Mouse (Mus musculus): ENCODE measurements around the gene B3gnt2. TPM values are rescaled to one million over a fixed set of nuclear protein-coding genes. Genes with fewer than 3 reads are reported as not detected.

Gene B3gnt2
- polyA plus RNA-seq, 1 experiment from 2014 or later: 2.3 TPM

GRCm38 (mm10) chr11:22719570-22719969 is 141.2 kb downstream of the B3gnt2 start:
- Histone ChIP-seq H3K27ac (replicated peaks) (no peak overlapping the region), H3K9ac (replicated peaks) (no peak overlapping the region), H3K9me3 (no peaks in the 10 kb centered on the region), H3K4me2 (replicated peaks) (no peak overlapping the region), H3K36me3 (no peaks in the 10 kb centered on the region), H3K4me1 (no peaks in the 10 kb centered on the region), H3K4me3 (no peak overlapping the region), H3K27me3 (no peaks in the 10 kb centered on the region)
- 81% methylated on average over 4 of the region's 4 CpGs for WGBS
- ATAC-seq (replicated peaks): no peak

- Histone ChIP-seq H3K27ac (replicated peaks) (no peak overlapping the region), H3K9ac (replicated peaks) (no peak overlapping the region), H3K4me2 (replicated peaks) (no peak overlapping the region), H3K4me3 (no peak overlapping the region), H3K27me3 (no peaks in the 10 kb centered on the region), H3K4me1 (no peaks in the 10 kb centered on the region), H3K9me3 (no peaks in the 10 kb centered on the region), H3K36me3 (no peaks in the 10 kb centered on the region)
- no peak for ATAC-seq (replicated peaks)
- 95% methylated on average over 7 of the region's 7 CpGs for WGBS
Observed at GRCm38 (mm10) chr11:22718036-22718435, 142.7 kb downstream of the B3gnt2 start.

GRCm38 (mm10) chr11:22711327-22711726 is 149.4 kb downstream of the B3gnt2 start:
- Histone ChIP-seq H3K4me3 (no peak overlapping the region), H3K4me1 (no peaks in the 10 kb centered on the region), H3K4me2 (replicated peaks) (no peak overlapping the region), H3K9ac (replicated peaks) (no peak overlapping the region), H3K9me3 (no peaks in the 10 kb centered on the region), H3K27me3 (no peaks in the 10 kb centered on the region), H3K36me3 (no peaks in the 10 kb centered on the region), H3K27ac (replicated peaks) (no peak overlapping the region)
- WGBS: 94% methylated on average over 3 of the region's 3 CpGs
- ATAC-seq (replicated peaks): no peak

- no peaks in the 10 kb centered on the region for H3K36me3 ChIP-seq
- no peak overlapping the region for H3K9ac ChIP-seq (replicated peaks)
- no peaks in the 10 kb centered on the region for H3K9me3 ChIP-seq
- no peaks in the 10 kb centered on the region for H3K27me3 ChIP-seq
- no peak overlapping the region for H3K27ac ChIP-seq (replicated peaks)
- H3K4me1 ChIP-seq: no peaks in the 10 kb centered on the region
- 94% methylated on average over 2 of the region's 2 CpGs for WGBS
- H3K4me2 ChIP-seq (replicated peaks): no peak overlapping the region
- ATAC-seq (replicated peaks): peak; percentile 90
- no peak overlapping the region for H3K4me3 ChIP-seq
Observed at GRCm38 (mm10) chr11:22710596-22710995, 150.2 kb downstream of the B3gnt2 start.

Other genes with a start within 250 kb of the B3gnt2 start
- 5.8 and 6.1 TPM in 2 replicates for gene Zrsr1, start 111.0 kb upstream of the B3gnt2 start, polyA plus RNA-seq (2015; fragmentation: Nextera tagmentation; extraction: Ambion mirVana)
- 3.4 and 3.5 TPM in 2 replicates for gene Gm28048, start 121.1 kb upstream of the B3gnt2 start, polyA plus RNA-seq (2015; fragmentation: Nextera tagmentation; extraction: Ambion mirVana)
- gene Commd1, start 121.4 kb upstream of the B3gnt2 start, polyA plus RNA-seq (2015; fragmentation: Nextera tagmentation; extraction: Ambion mirVana): 235 and 252 TPM in 2 replicates
- gene Cct4, start 129.6 kb upstream of the B3gnt2 start, polyA plus RNA-seq (2015; fragmentation: Nextera tagmentation; extraction: Ambion mirVana): 322 and 335 TPM in 2 replicates
- gene Fam161a, start 146.6 kb upstream of the B3gnt2 start, polyA plus RNA-seq (2015; fragmentation: Nextera tagmentation; extraction: Ambion mirVana): 2.7 and 3.8 TPM in 2 replicates